Mouse (Mus musculus) spleen, adult 12 weeks (tissue): Measurements from ENCODE around the gene Ctbp2.

Source experiments
- DNase-seq: peaks from one replicate; pipeline ENCODE4 v3.0.0; 2022; ENCODE audit warnings: low spot score

Ctbp2 gene

DNA sequence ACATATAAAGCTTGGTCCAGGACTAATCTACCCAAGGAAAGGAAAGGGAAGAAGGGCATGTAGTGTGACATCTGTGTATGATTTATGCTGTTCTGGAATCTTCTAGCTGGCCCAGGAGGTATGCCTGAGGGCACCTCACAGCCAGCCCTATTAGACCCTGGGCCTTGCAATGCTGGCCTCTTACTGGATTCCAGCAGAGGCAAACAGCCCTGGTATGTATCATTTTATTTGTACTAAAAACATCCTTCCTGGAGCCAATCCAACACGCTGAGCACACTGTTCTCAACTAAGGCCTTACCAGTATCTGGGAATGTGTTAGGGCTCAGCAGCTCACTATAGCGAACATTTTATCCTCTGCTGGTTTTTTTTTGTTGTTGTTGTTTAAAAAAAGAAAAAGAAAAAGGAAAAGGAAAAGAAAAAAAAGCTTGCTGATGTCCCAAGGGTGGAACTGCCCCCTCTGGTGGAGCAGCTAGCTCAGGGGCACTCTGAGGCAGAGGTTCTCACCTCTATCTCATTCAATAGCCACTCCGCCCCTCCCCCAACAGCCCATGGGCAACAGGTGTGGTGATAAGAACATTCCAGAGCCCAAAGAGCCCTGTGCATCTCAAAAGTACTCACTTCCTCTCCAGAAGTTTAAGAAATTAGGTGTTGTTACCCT lies 83.3 kb downstream of the Ctbp2 start:
- DNase-seq: no peak

DNA sequence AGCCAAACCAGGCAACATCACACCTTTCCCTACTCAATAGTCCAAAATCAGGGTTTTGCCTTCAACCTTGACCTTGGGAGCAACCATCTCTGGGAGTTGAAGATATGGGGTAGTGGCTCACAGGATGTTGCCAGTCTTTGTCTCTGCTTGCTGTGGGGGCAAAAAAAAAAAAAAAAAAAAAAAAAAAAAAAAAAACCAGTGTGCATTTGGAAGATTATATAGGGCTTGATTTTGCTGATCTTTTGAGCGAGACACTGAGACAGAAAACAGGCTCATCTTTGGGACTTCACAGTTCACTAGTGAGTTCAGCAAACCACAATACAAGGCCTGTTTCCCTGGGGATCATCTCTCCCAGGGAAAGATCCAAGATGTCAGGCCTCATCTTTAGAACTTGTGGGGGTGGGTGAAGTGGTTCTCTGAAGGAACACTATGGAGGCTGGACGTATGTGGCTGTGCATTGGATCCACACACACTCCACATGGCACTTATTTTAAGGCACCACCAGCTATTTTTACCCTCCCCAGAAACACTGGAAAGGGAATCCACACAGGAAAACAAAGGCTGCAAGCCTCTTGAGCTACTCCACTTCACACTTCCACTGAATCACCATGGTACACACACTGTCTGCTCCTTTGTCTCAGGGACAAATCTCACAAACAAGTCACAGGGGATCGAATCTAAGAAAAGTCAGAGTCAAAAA lies 84.4 kb downstream of the Ctbp2 start:
- no peak for DNase-seq

DNA sequence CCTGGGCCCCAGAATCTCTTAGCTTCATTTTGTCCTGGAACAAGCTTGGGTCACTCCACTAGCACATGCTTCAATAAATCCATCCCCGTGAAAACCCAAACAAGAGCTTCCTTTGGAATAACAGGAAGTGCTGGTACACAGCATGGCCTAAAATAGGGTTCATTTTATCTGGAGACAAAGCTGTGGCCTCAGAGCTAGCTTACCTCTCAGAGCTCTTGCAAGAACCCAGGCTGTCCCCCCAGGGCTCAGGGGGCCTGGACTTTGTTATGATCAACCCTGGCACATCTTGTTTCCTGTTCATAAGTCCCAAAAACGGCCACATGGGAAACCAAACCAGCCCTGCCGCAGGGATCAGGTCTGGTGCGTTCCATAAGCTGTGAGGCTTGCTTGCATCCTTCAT lies 86.5 kb downstream of the Ctbp2 start:
- DNase-seq: no peak

DNA sequence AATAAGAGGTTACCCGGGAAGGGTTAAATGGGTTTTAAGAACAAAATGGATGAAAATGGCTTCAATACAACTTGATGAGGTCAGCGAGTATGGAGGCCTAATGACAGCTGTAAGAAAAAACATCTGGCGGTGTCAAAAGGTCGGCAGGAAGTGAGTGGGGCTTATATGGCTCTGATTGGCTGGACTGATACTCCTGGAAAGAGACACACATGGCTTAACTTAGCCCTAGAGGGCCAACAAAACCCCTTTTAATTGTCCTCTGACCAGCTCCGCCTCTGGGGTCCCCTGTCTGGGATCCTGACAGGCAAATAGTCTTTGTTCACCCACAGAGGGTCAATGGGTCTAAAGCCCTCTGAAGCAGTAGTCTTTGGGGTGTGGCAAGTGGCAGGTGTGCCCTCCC lies 86.9 kb downstream of the Ctbp2 start:
- DNase-seq: no peak

DNA sequence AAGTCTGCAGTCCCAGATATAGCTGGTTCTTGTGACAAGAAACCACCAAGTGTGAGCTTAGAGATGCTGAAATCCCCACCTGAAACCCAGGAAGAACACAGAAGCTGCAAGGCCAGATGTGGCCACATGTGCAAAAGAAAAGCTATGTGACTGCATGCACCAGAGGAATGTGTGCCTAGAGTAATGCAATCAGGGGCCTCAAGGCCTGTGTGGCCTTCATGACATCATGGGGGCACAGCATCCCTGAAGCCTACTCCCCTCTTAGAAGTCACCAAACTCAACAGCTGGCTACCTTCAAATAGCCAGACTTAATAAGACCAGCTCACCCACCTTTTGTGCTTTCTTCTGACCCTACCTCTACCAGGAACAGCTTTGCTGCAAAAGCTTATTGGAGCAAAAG lies 88.3 kb downstream of the Ctbp2 start:
- DNase-seq: no peak

DNA sequence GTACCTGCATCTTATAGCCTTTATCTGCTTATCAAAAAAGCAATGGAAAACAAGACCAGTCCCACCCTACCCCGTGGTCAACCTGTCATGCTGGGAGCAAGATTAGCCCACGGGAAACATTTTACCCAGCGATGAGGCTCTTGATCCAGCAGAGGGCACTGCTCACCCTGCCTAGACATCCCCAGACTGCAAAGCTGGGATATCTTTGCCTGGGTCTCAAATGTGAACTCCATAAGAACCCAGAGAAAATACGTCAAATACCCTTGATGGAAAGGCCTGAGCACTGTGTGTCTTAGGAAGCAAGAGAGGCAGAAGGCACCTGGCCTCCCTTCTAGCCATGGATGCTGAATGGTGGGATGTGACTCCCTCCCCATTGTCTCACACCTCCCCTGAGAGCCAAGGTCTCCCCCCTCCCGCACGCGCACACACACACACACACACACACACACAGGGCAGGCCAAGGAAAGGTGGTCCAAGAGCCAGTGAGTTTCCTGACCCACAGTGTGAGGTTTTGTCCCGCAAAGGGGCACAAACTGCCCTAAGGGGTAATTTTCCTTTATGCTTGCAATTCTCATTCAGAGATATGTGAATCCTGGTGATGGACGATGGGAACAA lies 91.5 kb downstream of the Ctbp2 start:
- no peak for DNase-seq

DNA sequence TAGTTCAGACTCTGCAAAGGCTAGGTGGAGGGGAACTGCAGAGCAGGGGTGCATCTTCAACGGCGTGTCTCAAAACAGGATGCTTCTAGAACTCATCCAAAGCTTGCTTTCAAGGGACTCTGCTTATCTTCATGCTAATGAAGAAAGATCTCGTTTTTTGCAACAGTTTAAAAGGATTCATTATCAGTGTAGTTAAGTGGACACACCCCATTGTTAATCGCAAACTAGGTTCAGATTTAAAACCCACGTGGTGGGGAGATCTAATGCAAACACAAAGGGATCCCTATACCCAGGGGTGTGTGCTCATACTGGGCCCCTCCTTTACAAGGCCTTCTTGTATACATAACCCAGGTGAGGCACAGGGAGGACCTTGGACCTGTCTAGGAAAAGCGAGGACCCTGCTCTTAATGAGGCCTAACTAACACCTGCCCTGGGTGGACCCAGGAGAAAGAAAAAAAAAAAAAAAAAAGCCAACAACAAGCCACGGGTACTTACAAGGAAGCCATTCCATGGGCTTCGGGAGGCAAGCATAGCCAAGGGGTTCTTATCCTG lies 94.6 kb downstream of the Ctbp2 start:
- no peak for DNase-seq

DNA sequence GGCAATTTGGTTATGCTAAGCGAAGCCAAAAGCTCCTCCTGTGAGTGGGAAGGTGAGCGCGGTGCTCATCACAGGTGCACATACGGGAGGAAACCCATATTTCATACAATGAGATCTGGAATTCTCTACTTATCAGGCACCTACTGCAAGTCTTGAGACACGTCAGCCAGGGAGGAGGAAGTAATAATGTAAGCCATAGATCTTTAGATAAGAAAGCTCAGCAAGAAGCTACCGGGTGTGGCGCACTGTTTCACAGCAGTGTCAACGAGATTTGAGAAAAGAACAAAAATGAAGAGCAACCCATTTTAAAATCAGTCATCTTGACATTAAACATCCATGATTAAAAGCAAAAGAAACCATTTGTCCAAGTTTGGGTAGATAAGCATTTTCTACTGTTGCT lies 95.2 kb downstream of the Ctbp2 start:
- no peak for DNase-seq

DNA sequence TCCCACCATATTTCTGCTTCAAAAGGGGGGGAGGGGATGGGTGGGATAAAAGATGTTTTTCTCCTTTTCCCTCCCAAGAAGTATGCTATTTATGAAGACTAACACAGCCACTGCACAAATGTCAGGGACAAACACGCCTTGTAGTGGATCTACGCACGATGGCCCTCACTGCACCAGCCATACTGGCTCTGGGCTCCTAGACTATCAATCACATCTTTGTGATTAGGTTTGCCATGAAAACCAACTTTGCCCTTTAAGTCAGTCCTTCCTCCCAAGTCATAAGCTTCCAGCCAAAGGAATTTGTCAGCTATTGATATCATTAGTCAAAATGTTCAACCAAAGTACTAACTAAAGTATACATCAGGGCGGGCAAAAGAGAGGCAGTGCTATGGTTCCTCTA lies 96.2 kb downstream of the Ctbp2 start:
- DNase-seq: no peak

DNA sequence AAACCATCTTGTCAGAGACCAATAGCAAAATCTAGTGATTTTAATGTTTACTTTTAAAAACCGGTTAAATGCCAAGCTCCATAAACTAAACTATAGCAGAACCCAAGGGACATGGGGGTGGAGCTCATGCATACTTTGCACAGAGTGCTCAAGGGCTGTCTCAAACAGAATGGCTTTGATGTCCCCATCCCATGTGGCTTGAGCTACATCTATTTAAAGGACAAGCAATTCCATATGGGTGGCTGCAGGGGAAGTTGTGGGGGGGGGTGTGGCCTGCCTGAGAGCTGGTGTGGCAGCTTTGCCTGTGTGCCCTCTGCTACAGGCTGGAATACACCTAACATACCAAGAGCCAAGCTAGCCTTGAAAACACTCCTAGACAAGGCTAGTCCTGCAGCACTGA lies 99.5 kb downstream of the Ctbp2 start:
- no peak for DNase-seq

DNA sequence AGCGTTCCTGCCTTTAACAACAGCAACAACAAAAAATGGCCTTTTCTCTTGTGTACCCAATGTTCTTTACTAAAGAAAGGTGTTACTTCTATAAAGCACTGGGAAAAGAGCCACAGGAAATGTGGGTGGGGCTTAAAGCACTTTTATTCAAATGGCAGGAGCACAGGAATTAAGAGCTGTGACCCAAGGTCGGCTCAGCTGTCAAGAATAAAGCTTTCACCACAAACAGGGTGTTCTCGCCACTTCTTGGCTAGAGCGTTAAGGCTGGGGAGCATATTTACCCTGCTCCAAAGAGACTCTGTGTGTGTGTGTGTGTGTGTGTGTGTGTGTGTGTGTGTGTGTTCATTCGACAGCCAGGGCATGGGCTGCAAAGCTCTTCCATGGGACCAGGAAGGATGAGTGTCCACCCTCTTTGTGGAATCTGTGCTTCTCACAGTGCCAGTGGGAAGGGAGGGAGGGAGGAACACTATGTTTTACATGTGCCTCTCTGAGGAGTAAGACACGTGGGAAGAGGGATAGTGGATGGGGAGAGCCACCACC lies 104.6 kb downstream of the Ctbp2 start:
- DNase-seq: no peak

DNA sequence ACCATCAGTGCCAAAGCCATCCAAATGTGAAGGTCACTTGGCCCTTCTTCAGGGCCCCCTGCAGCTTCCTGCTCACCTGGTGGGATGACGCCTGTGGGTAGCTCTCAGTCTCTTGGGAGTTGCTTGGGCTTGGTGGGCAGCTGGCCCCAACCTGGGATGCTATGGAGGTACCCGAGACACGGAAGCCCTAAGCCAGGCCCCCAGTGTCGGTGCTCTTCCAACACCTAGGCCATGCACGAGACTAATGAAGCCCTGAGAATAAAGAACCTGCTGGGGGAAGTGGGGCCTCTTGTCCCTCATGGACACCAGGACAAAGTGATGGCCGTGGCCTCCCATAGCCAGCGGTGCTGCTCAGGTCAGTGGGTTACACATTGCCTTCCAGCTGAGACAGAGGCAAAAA lies 105.2 kb downstream of the Ctbp2 start:
- DNase-seq: no peak

DNA sequence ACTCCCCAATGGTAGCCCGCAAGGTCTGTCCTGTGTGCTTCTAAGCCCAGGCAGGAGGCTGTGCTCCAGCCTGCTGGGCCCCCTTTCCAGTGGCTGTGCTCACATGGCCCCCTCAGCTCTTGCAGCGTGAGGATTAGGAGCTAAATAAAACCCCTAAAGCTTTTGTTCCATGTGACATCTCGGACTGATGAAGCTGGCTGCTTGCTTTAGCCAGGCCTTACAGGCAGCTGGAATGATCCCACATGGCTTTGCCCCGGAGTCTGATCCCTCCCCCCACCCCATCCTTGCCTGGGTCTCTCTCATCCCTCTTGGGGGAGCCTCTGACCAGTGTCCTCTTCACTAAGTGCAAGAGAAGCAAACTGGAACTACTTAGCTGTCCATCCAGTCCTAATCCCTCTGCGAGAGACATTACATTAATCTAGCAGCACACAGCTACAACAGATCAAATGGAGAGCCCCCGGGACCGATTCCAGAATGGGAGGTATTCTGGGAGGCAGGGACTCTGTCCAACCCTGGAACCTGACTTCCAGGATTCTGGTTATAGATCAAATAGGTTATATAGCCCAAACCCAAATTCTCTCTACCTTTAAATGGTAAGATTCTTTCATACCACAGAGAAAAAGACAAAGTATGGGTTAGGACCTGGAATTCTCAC lies 108.6 kb downstream of the Ctbp2 start:
- DNase-seq: no peak

DNA sequence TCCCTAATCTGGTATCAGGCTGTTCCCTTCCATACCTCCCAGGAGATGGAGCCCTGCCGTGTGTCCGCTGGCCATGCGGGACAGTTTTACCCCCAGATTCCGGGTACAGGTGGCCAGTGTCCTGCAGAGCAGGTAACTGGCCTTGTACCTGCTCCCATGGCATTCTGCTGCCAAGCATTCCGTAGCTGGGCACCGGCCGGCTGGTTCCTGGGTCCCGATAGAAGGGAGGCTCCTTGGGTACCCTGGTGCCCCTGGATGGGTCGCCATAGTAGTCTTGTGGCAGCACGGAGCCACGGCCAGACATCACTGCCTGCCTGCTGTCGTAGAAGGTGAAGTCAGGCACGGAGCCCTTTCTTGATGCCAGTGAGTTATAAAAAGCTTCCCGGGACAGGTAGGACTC lies 109.5 kb downstream of the Ctbp2 start:
- DNase-seq: no peak

DNA sequence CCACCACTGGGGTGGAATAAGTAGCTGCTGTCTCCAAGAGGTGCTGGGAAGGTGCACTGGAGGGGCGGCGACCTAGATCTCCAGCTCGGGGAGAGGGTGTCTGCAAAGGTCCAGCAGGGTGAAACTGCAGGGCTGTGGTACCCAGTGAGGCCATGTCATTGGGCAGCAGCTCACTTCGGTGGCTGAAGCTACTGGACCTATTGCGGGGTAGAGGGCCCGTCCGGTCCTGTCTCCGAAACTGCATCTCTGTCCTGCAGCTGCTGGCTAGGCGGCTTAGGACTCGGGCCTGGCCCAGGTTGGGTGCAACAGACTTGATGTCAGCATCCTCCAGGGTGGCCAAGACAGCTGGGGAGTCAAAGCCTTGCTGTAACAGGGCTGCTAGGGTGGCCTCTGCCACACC lies 110.2 kb downstream of the Ctbp2 start:
- no peak for DNase-seq

DNA sequence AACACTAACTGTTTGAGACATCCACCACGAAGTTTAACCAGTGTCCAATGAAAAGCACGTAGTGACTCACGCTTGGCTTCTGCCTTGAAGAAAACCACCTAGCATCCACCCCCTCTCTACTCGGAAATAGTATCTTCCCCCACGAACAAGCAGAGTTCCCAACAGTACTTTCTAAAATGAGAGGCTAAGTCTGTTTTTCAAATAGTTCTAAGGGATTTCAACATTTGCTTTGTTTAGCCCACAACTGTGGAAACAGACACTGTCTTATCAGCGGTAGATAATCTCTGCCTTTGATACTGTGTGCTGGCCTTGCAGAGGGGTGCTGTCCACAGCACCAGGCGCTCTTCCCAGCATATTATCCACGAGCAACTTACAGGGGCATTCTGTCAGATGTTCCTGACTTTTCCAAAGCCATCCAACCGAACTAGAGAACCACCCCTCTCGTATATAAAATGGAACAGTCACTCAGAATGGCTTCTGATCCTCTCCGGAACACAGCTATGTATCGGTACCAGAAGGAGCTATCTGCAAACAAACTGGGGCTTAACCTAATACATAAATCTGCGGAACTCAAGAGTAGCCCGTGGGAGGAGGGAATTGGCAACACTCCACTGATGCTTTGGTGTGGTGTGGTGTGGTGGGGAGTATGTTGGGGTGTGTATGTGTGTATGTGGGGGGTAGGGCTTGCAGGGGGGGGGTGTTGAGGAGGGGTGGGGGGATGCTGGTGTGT lies 111.4 kb downstream of the Ctbp2 start:
- DNase-seq: no peak

DNA sequence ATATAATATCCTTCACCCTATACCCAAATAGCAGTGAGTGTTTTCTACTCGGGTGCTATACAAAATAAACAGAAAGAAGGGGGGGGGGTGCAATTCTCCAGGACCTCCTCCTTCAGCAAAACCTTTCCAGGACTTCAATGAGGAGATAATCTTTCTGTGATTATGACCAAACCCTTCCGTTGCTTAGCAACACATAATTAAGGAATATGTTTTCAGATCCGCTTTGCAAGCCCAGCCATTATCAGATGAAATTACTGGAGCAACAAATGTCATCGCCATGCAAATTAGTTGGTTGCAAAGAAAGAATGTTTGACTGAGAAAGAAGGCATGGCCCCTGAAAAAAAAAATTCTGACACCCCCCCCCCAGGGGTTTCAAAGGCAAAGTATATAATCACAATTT lies 112.5 kb downstream of the Ctbp2 start:
- DNase-seq: no peak

DNA sequence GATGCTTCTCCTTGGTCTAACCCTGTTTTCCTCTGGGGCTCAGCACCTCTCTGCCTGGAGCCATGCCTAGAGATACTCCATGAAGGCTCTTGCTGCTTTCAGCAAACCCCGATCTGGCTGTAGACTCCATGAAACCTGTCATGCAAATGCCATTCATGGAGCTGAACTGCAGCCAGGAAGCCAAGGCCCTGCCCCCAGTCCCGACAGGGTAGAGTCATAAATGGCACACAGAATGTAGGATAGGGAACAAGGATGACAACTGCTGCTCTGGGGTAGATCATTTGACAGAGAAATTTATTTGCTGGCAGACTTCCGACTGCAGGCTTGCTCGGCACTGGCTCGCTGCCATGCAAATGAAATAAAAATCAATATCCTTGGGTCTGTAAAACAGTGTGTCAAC lies 113.0 kb downstream of the Ctbp2 start:
- no peak for DNase-seq

DNA sequence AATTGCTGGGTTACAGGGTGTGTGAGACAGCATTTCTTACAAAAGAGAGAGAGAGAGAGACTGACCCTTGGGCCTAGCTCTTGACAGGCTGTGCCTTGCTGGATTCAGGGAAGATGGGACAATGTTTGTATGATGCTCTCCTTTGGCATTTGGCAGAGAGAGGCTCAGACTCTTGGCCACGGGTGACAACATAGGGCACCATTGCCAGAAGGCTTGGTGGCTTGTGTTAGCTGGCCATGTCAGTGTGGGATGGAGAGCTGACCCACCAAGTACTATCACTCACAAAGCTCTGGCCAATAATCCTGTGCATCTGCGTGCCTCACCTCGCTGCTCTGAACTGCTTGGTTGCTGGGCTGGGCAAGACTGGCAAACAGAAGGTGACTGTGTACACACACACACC lies 113.7 kb downstream of the Ctbp2 start:
- DNase-seq: no peak

DNA sequence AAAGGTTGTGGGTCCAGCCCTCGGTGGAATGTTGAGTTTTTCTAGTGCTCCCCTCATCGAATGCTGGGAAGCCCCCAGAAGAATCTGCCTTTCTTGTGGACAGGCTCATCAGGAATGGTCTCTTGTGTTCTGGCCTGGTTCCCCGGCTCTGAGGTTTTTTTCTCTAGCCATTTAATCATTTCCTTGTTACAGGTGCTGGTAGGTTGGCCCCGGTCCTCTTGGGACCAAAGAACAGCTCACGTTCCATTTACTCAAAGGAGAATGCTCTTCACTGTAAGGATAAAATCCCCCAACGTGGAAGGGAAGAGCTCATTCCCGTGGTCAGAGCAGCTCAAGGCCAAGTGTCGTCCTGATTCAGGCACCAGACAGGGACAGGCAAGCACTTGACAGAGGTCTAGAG lies 114.5 kb downstream of the Ctbp2 start:
- DNase-seq: no peak

DNA sequence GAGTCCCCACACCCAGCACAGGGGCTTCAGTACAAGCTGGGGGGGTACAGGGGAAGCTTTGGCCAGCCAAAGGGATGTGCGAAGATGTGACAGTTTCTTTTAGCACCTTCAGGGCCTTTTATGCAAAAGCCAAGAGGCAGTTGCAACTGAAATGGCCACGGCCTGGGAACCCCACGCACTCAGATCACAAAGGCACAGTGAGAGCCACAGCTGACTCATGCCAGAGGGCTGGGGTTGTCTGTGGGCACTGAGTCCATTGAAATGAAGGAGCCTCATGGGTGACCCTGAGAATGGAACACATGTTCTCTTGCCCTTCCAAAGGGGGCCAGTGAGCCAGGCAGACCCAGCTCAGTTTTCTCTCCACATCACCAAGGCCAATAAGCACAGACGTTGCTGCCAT lies 115.5 kb downstream of the Ctbp2 start:
- no peak for DNase-seq

DNA sequence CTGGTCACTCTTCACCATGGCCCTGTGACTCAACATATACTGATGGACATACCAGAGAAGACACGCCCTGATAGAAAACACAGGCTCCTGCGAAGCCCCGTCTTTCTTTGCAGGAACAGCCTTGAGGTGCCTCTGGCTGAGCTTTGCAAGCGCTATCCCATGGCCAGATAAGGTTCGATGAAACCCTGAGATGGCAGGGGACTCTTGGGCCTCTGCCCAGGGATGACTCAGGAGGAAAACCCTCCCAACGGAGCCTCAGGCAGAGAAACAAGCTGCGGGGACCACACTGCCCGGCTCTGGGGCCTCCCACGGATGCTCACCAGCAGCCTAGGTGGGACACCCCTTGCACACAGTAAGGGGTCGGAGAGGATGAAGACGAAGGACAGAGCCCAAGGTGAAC lies 116.8 kb downstream of the Ctbp2 start:
- DNase-seq: no peak
